Mouse (Mus musculus) bone marrow macrophage, adult 2 months (primary cell): Measurements from ENCODE around the gene Mrps5.

Source experiments
- CTCF ChIP-seq: IDR thresholded peaks from 2 replicates; pipeline ENCODE4 v1.5.1; 2012; ENCODE audit warnings: low read depth, mild to moderate bottlenecking, low read length, moderate library complexity
- POLR2A ChIP-seq: IDR thresholded peaks from 2 replicates; pipeline ENCODE4 v1.6.1; 2012; ENCODE audit warnings: mild to moderate bottlenecking, low read depth, low read length, borderline replicate concordance

GRCm38 (mm10) chr2:127548342-127549074 lies 38.5 kb upstream of the Mrps5 start:
- TF ChIP-seq CTCF: no peak
- no peak for TF ChIP-seq POLR2A
